Mouse (Mus musculus): ENCODE results near the gene Pdia4. TPM values are rescaled to one million over a fixed set of nuclear protein-coding genes. Genes with fewer than 3 reads are reported as not detected.
"Not testable (repeated sequence)": the region's sequence is repeated elsewhere in the genome, so short reads cannot be mapped to it uniquely, and the experiment has no call there.

Gene Pdia4
- total and polyA plus RNA-seq, 2 experiments from 2014 or later: 36.0 to 51.4 TPM

DNA sequence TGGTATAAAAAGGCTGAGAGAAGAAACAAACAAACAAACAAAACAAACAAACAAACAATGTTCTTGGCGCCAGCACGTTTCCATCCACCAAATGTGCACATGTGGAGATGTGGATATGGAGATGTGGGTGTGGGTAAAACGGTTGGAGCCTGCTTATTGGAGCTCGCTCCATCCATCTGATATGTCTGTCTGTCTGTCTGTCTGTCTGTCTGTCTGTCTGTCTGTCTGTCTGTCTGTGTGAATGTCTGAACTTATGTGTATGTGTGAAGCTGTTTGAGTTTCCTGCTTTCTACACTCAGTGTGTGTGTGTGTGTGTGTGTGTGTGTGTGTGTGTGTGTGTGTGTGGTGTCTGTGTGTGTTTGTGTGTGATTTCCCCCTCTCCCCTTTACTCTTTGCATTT, 43.4 kb downstream of the Pdia4 start:
- not testable (repeated sequence) for H3K4me2 ChIP-seq (ENCODE audit: low read depth, low read length); H3K4me3 ChIP-seq (ENCODE audit: low read depth, low read length); H3K9ac ChIP-seq (replicated peaks; ENCODE audit: low read depth, low read length); DNase-seq (ENCODE audit: low spot score); H3K27me3 ChIP-seq (ENCODE audit: control insufficient read depth, insufficient read depth, low read length); H3K4me1 ChIP-seq (ENCODE audit: control insufficient read depth, insufficient read depth); ATAC-seq (ENCODE audit: insufficient read depth, low read depth); H3K27ac ChIP-seq (ENCODE audit: low read depth); H3K9me3 ChIP-seq (replicated peaks; ENCODE audit: control insufficient read depth, low read length); H3K36me3 ChIP-seq (replicated peaks; ENCODE audit: control insufficient read depth, insufficient read depth, low read length)
- WGBS: 77% methylated on average over 4 of the region's 4 CpGs

DNA sequence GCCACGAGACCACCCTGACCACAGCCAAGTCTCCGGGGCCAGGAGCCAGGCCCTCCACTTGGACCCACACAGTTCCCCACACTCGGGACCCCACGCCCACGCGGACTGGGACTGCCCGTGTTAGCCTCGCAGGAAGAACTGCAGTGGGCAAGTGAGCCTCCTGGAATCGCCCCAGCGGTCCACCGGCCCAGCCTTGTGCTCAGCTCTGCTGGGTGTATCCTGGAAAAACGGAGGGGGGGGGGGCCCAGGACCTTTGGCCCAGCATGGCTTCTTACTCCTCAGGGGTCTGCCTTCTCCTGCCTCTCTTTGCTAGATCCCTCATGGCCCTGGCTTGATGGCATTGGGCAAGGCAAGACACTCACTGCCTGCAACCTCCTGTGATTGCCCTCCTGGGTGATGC, 44.7 kb downstream of the Pdia4 start:
- H3K4me1 ChIP-seq (ENCODE audit: control insufficient read depth, insufficient read depth); H3K9me3 ChIP-seq (replicated peaks; ENCODE audit: control insufficient read depth, low read length); H3K36me3 ChIP-seq (replicated peaks; ENCODE audit: control insufficient read depth, insufficient read depth, low read length); H3K4me3 ChIP-seq (ENCODE audit: low read depth, low read length); DNase-seq (ENCODE audit: low spot score); H3K4me2 ChIP-seq (ENCODE audit: low read depth, low read length); H3K27ac ChIP-seq (ENCODE audit: low read depth); ATAC-seq (ENCODE audit: insufficient read depth, low read depth); H3K9ac ChIP-seq (replicated peaks; ENCODE audit: low read depth, low read length); H3K27me3 ChIP-seq (ENCODE audit: control insufficient read depth, insufficient read depth, low read length): not testable (repeated sequence)
- WGBS: 54% methylated on average over 2 of the region's 12 CpGs

- not testable (repeated sequence) for H3K4me2 ChIP-seq (ENCODE audit: low read depth, low read length); H3K4me1 ChIP-seq (ENCODE audit: control insufficient read depth, insufficient read depth); H3K27ac ChIP-seq (ENCODE audit: low read depth); H3K27me3 ChIP-seq (ENCODE audit: control insufficient read depth, insufficient read depth, low read length); H3K9me3 ChIP-seq (replicated peaks; ENCODE audit: control insufficient read depth, low read length); H3K9ac ChIP-seq (replicated peaks; ENCODE audit: low read depth, low read length); DNase-seq (ENCODE audit: low spot score); H3K36me3 ChIP-seq (replicated peaks; ENCODE audit: control insufficient read depth, insufficient read depth, low read length); H3K4me3 ChIP-seq (ENCODE audit: low read depth, low read length); ATAC-seq (ENCODE audit: insufficient read depth, low read depth)
- WGBS: 49% methylated on average over 4 of the region's 20 CpGs
These were observed 45.9 kb downstream of the Pdia4 start for GRCm38 (mm10) chr6:47767355-47767754.

DNA sequence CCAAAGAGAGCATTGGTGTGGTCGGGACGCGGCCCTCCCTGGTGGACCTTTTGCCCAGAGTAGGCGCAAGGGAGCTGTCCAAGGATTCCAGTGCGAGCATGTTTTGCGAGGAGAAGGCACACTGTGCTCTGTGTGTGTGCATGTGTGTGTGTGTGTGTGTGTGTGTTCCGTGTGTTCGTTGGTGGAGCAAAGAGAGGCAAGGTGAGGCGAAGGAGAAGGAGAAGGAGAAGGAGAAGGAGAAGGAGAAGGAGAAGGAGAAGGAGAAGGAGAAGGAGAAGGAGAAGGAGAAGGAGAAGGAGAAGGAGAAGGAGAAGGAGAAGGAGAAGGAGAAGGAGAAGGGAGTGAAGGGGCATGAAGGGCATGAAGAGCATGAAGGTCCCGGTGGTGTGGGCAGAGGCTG, 50.5 kb downstream of the Pdia4 start:
- not testable (repeated sequence) for H3K27me3 ChIP-seq (ENCODE audit: control insufficient read depth, insufficient read depth, low read length); H3K9ac ChIP-seq (replicated peaks; ENCODE audit: low read depth, low read length); H3K27ac ChIP-seq (ENCODE audit: low read depth); H3K4me2 ChIP-seq (ENCODE audit: low read depth, low read length); ATAC-seq (ENCODE audit: insufficient read depth, low read depth); H3K9me3 ChIP-seq (replicated peaks; ENCODE audit: control insufficient read depth, low read length); H3K4me1 ChIP-seq (ENCODE audit: control insufficient read depth, insufficient read depth); H3K36me3 ChIP-seq (replicated peaks; ENCODE audit: control insufficient read depth, insufficient read depth, low read length); DNase-seq (ENCODE audit: low spot score); H3K4me3 ChIP-seq (ENCODE audit: low read depth, low read length)
- WGBS: 69% methylated on average over 7 of the region's 10 CpGs

DNA sequence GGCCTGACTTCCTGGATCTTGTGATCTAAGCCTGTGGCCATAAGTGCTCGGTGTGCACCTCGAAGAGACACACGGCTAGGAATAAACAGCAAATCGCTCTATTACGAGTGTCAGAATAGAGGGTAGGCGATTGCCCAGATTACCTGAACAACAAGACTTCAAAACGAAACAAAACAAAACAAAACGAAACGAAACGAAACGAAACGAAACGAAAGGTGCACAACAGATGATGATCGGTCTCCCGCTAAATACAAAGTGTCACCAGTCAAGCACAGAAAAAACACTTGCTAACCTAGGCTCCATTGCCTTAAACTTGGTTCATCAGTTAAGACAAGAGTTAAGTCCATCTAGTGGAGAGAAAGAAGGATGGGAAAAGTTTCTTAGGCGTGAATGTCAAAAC, 53.8 kb downstream of the Pdia4 start:
- not testable (repeated sequence) for H3K4me2 ChIP-seq (ENCODE audit: low read depth, low read length); H3K36me3 ChIP-seq (replicated peaks; ENCODE audit: control insufficient read depth, insufficient read depth, low read length); H3K4me1 ChIP-seq (ENCODE audit: control insufficient read depth, insufficient read depth); H3K9me3 ChIP-seq (replicated peaks; ENCODE audit: control insufficient read depth, low read length); H3K4me3 ChIP-seq (ENCODE audit: low read depth, low read length); H3K27me3 ChIP-seq (ENCODE audit: control insufficient read depth, insufficient read depth, low read length); H3K9ac ChIP-seq (replicated peaks; ENCODE audit: low read depth, low read length); ATAC-seq (ENCODE audit: insufficient read depth, low read depth); DNase-seq (ENCODE audit: low spot score); H3K27ac ChIP-seq (ENCODE audit: low read depth)
- 78% methylated on average over 13 of the region's 16 CpGs for WGBS

- H3K4me3 ChIP-seq (ENCODE audit: low read depth, low read length); DNase-seq (ENCODE audit: low spot score); H3K27me3 ChIP-seq (ENCODE audit: control insufficient read depth, insufficient read depth, low read length): not testable (repeated sequence)
These were observed 55.4 kb downstream of the Pdia4 start for GRCm38 (mm10) chr6:47757849-47758248.

GRCm38 (mm10) chr6:47757429-47757828, 55.8 kb downstream of the Pdia4 start:
- not testable (repeated sequence) for H3K4me3 ChIP-seq (ENCODE audit: low read depth, low read length); H3K9me3 ChIP-seq (replicated peaks; ENCODE audit: control insufficient read depth, low read length); H3K9ac ChIP-seq (replicated peaks; ENCODE audit: low read depth, low read length); H3K36me3 ChIP-seq (replicated peaks; ENCODE audit: control insufficient read depth, insufficient read depth, low read length); H3K4me2 ChIP-seq (ENCODE audit: low read depth, low read length); DNase-seq (ENCODE audit: low spot score); H3K27ac ChIP-seq (ENCODE audit: low read depth); ATAC-seq (ENCODE audit: insufficient read depth, low read depth); H3K4me1 ChIP-seq (ENCODE audit: control insufficient read depth, insufficient read depth); H3K27me3 ChIP-seq (ENCODE audit: control insufficient read depth, insufficient read depth, low read length)
- WGBS: 40% methylated on average over 1 of the region's 22 CpGs

More at GRCm38 (mm10) chr6:47757849-47758248, 55.4 kb downstream of the Pdia4 start:
- not testable (repeated sequence) for H3K36me3 ChIP-seq (replicated peaks; ENCODE audit: control insufficient read depth, insufficient read depth, low read length); H3K9ac ChIP-seq (replicated peaks; ENCODE audit: low read depth, low read length); H3K4me2 ChIP-seq (ENCODE audit: low read depth, low read length); H3K4me1 ChIP-seq (ENCODE audit: control insufficient read depth, insufficient read depth); ATAC-seq (ENCODE audit: insufficient read depth, low read depth); H3K9me3 ChIP-seq (replicated peaks; ENCODE audit: control insufficient read depth, low read length); H3K27ac ChIP-seq (ENCODE audit: low read depth)
- WGBS: under 1% methylated on average over 16 of the region's 38 CpGs

GRCm38 (mm10) chr6:47753144-47753543, 60.1 kb downstream of the Pdia4 start:
- H3K9ac ChIP-seq (replicated peaks; ENCODE audit: low read depth, low read length); H3K27ac ChIP-seq (ENCODE audit: low read depth); H3K36me3 ChIP-seq (replicated peaks; ENCODE audit: control insufficient read depth, insufficient read depth, low read length); H3K4me2 ChIP-seq (ENCODE audit: low read depth, low read length); DNase-seq (ENCODE audit: low spot score); H3K4me1 ChIP-seq (ENCODE audit: control insufficient read depth, insufficient read depth); ATAC-seq (ENCODE audit: insufficient read depth, low read depth); H3K9me3 ChIP-seq (replicated peaks; ENCODE audit: control insufficient read depth, low read length); H3K4me3 ChIP-seq (ENCODE audit: low read depth, low read length); H3K27me3 ChIP-seq (ENCODE audit: control insufficient read depth, insufficient read depth, low read length): not testable (repeated sequence)
- WGBS: 0% methylated on average over 9 of the region's 44 CpGs

DNA sequence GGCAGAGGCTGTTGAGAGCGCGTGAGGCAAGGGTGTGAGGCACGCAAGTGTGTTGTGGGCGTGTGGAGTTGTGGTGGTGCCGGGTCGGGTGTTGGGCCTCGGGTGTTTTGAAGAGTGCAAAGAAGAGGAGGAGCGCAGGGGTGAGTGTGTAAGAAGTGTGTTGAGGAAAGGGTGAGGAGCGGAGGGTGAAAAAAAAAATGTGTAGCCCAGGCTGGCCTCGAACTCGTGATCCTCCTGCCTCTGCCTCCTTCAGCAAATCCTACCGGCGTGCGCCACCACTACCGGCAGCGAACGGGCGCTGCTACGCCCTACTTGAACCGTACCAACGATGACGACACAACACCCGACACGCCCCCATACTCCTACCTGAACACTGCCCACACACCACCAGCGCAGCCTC, 64.9 kb downstream of the Pdia4 start:
- H3K9ac ChIP-seq (replicated peaks; ENCODE audit: low read depth, low read length); DNase-seq (ENCODE audit: low spot score); H3K36me3 ChIP-seq (replicated peaks; ENCODE audit: control insufficient read depth, insufficient read depth, low read length); H3K27ac ChIP-seq (ENCODE audit: low read depth); H3K4me1 ChIP-seq (ENCODE audit: control insufficient read depth, insufficient read depth); H3K27me3 ChIP-seq (ENCODE audit: control insufficient read depth, insufficient read depth, low read length); H3K4me2 ChIP-seq (ENCODE audit: low read depth, low read length); ATAC-seq (ENCODE audit: insufficient read depth, low read depth); H3K9me3 ChIP-seq (replicated peaks; ENCODE audit: control insufficient read depth, low read length); H3K4me3 ChIP-seq (ENCODE audit: low read depth, low read length): not testable (repeated sequence)
- WGBS: 5% methylated on average over 8 of the region's 25 CpGs

Data from heart, postnatal 0 days (tissue).